Comparison of ENCODE assay signal across 1 mouse cellular context in genomic region chr17:6013079-6013478, GRCm38 (mm10).
TF ChIP-seq lines count a peak whose summit lies in the region.

No protein-coding gene starts in this region.

TF ChIP-seq in CH12.LX, 34 proteins besides CTCF, POLR2A, EP300 and RAD21 (continued from another document):
- no peak for TF ChIP-seq POLR2AphosphoS2 (IDR thresholded peaks at IDR 0.05; ENCODE audit: low read depth, low read length)
- TF ChIP-seq SMC3 (IDR thresholded peaks at IDR 0.05; ENCODE audit: low read depth, low read length) = no peak
- TF ChIP-seq TCF12 (IDR thresholded peaks at IDR 0.05; ENCODE audit: low read depth, low read length) = peak; percentile 85
- peak; percentile 100 for TF ChIP-seq BHLHE40 (IDR thresholded peaks at IDR 0.05; ENCODE audit: low read depth, low read length)
- peak; percentile 94; the same call in 1 of the 2 replicates for TF ChIP-seq RCOR1 (conservative IDR thresholded peaks at IDR 0.05; ENCODE audit: low read depth, low read length)
- TF ChIP-seq ZNF384 (IDR thresholded peaks at IDR 0.05; ENCODE audit: low read depth, low read length) = peak; percentile 38; the same call in 1 of the 2 replicates
- TF ChIP-seq JUND (conservative IDR thresholded peaks at IDR 0.05; ENCODE audit: low read depth, low read length) = 0 out of 2 replicates have a peak, but pooled peaks have one; percentile 23
- no peak for TF ChIP-seq PAX5 (IDR thresholded peaks at IDR 0.05; ENCODE audit: low read length)
- TF ChIP-seq MXI1 (IDR thresholded peaks at IDR 0.05; ENCODE audit: low read depth, low read length) = peak; percentile 65
- no peak for TF ChIP-seq UBTF (IDR thresholded peaks at IDR 0.05; ENCODE audit: low read depth, low read length)
- no peak for TF ChIP-seq CHD1 (IDR thresholded peaks at IDR 0.05; ENCODE audit: low read depth, low read length)
- TF ChIP-seq MAFK (IDR thresholded peaks at IDR 0.05; ENCODE audit: insufficient replicate concordance, low read length) = peak; percentile 53; the same call in 1 of the 2 replicates
- no peak for TF ChIP-seq USF2 (conservative IDR thresholded peaks at IDR 0.05; ENCODE audit: low read depth, low read length)
- peak; percentile 50; the same call in 1 of the 2 replicates for TF ChIP-seq CHD2 (IDR thresholded peaks at IDR 0.05; ENCODE audit: low read length)
